Mouse (Mus musculus) ES-Bruce4 (cell line): ENCODE measurements around the gene Brix1. TPM values are rescaled to one million over a fixed set of nuclear protein-coding genes. Genes with fewer than 3 reads are reported as not detected.

Experiments
- H3K27ac ChIP-seq: 2 replicates; pipeline ENCODE4 v1.5.1; 2012; ENCODE audit warnings: low read length, inconsistent platforms; ENCODE audit not compliant: insufficient read depth
- H3K27me3 ChIP-seq: 2 replicates; pipeline ENCODE4 v1.6.1; 2012; ENCODE audit warnings: mild to moderate bottlenecking, low read length, inconsistent platforms; ENCODE audit not compliant: control insufficient read depth, poor library complexity, insufficient read depth, severe bottlenecking
- H3K36me3 ChIP-seq: 2 replicates; pipeline ENCODE4 v1.6.1; 2012; ENCODE audit warnings: inconsistent platforms, mild to moderate bottlenecking, low read length, moderate library complexity; ENCODE audit not compliant: control insufficient read depth, poor library complexity, insufficient read depth, severe bottlenecking
- H3K4me1 ChIP-seq: one replicate; pipeline ENCODE4 v1.8.1; 2011; ENCODE audit warnings: low read length; ENCODE audit not compliant: control insufficient read depth, insufficient read depth
- H3K4me3 ChIP-seq: 2 replicates; pipeline ENCODE4 v1.5.1; 2011; ENCODE audit warnings: low read depth, mild to moderate bottlenecking, low read length
- H3K9ac ChIP-seq: 2 replicates; pipeline ENCODE4 v1.6.1; 2012; ENCODE audit warnings: low read depth, mild to moderate bottlenecking, inconsistent platforms; ENCODE audit not compliant: poor library complexity, severe bottlenecking
- H3K9me3 ChIP-seq: replicated peaks from 2 replicates; pipeline ENCODE4 v1.6.1; 2012; ENCODE audit warnings: mild to moderate bottlenecking, low read length, inconsistent platforms; ENCODE audit not compliant: control insufficient read depth, poor library complexity, insufficient read depth, severe bottlenecking
- CTCF ChIP-seq: IDR thresholded peaks from one replicate; pipeline ENCODE4 v1.8.1; 2011; ENCODE audit warnings: low read depth, low read length
- EP300 ChIP-seq: IDR thresholded peaks from 2 replicates; pipeline ENCODE4 v1.6.1; 2011; ENCODE audit warnings: low read depth, low read length; ENCODE audit not compliant: insufficient read depth
- POLR2A ChIP-seq: IDR thresholded peaks from one replicate; pipeline ENCODE4 v1.8.1; 2011; ENCODE audit warnings: low read length; ENCODE audit not compliant: insufficient read depth
- polyA plus RNA-seq: library from polyadenylated mRNA; stranded (reverse); fragments of >200 nt; gene quantifications from 2 replicates; pipeline ENCODE4 v1.2.4, GENCODE M21; 2011; ENCODE audit warnings: low read depth; ENCODE audit not compliant: missing spikeins, insufficient read depth, insufficient read length

The Brix1 gene
- polyA plus RNA-seq, 1 experiment: 188 TPM

- Histone ChIP-seq H3K4me3 (no peak overlapping the region), H3K9me3 (no peaks in the 10 kb centered on the region), H3K27me3 (no peaks in the 10 kb centered on the region), H3K36me3 (peaks cover 38% of the 10 kb centered on the region), H3K9ac (no peak overlapping the region), H3K4me1 (no peaks in the 10 kb centered on the region), H3K27ac (no peak overlapping the region)
- TF ChIP-seq CTCF: no peak
- TF ChIP-seq EP300: no peak
- no peak for TF ChIP-seq POLR2A
Measured at GRCm38 (mm10) chr15:10441493-10441892, 44.3 kb downstream of the Brix1 start.

- no peaks in the 10 kb centered on the region for H3K9me3 ChIP-seq
- no peak overlapping the region for H3K9ac ChIP-seq
- H3K4me1 ChIP-seq: no peaks in the 10 kb centered on the region
- peaks cover 30% of the 10 kb centered on the region for H3K36me3 ChIP-seq
- no peaks in the 10 kb centered on the region for H3K27me3 ChIP-seq
- H3K27ac ChIP-seq: no peak overlapping the region
- H3K4me3 ChIP-seq: no peak overlapping the region
- TF ChIP-seq CTCF (no peak), POLR2A (no peak), EP300 (no peak)
Measured at GRCm38 (mm10) chr15:10439963-10440362, 45.8 kb downstream of the Brix1 start.

- Histone ChIP-seq H3K9ac (no peak overlapping the region), H3K36me3 (peaks cover 14% of the 10 kb centered on the region), H3K4me3 (no peak overlapping the region), H3K4me1 (no peaks in the 10 kb centered on the region), H3K27me3 (no peaks in the 10 kb centered on the region), H3K9me3 (no peaks in the 10 kb centered on the region), H3K27ac (no peak overlapping the region)
- TF ChIP-seq POLR2A: no peak
- no peak for TF ChIP-seq CTCF
- no peak for TF ChIP-seq EP300
Measured at GRCm38 (mm10) chr15:10436893-10437292, 48.9 kb downstream of the Brix1 start.

- Histone ChIP-seq H3K4me3 (no peak overlapping the region), H3K36me3 (no peaks in the 10 kb centered on the region), H3K9ac (no peak overlapping the region), H3K27ac (no peak overlapping the region), H3K27me3 (no peaks in the 10 kb centered on the region), H3K4me1 (no peaks in the 10 kb centered on the region), H3K9me3 (0 out of 2 replicates have a peak, but pooled peaks cover 2% of the 10 kb centered on the region)
- TF ChIP-seq CTCF (no peak), EP300 (no peak), POLR2A (no peak)
Measured at GRCm38 (mm10) chr15:10426545-10427266, 59.0 kb downstream of the Brix1 start.

- H3K36me3 ChIP-seq: no peaks in the 10 kb centered on the region
- no peak overlapping the region for H3K4me3 ChIP-seq
- no peaks in the 10 kb centered on the region for H3K27me3 ChIP-seq
- TF ChIP-seq EP300 (no peak), POLR2A (no peak), CTCF (no peak)
- H3K9ac ChIP-seq: no peak overlapping the region
- 0 out of 2 replicates have a peak, but pooled peaks cover 2% of the 10 kb centered on the region for H3K9me3 ChIP-seq
- H3K4me1 ChIP-seq: no peaks in the 10 kb centered on the region
- H3K27ac ChIP-seq: no peak overlapping the region
Measured at GRCm38 (mm10) chr15:10426124-10426523, 59.6 kb downstream of the Brix1 start.

Other genes with a start within 250 kb of the Brix1 start
- not detected in 2 replicates for gene Gm21973, start 160.6 kb downstream of the Brix1 start, polyA plus RNA-seq
- not detected in 2 replicates for gene Agxt2, start 127.4 kb downstream of the Brix1 start, polyA plus RNA-seq
- gene Dnajc21, start 15.4 kb downstream of the Brix1 start, polyA plus RNA-seq: 125 and 133 TPM in 2 replicates
- gene Rad1, start 71 bp upstream of the Brix1 start, polyA plus RNA-seq: 44.5 and 50.5 TPM in 2 replicates
- not detected in 2 replicates for gene Ttc23l, start 72.7 kb upstream of the Brix1 start, polyA plus RNA-seq
- 80.9 and 85.7 TPM in 2 replicates for gene Rai14, start 228.7 kb upstream of the Brix1 start, polyA plus RNA-seq